In genomic region chr15:77152336-77153087, GRCm38 (mm10) we compare ENCODE assay signal across 8 mouse cellular contexts.
DNase-seq lines count a peak whose midpoint lies in the region; ATAC-seq lines count a peak whose summit lies in the region.

No protein-coding gene starts in this region.

- no peak for ATAC-seq in erythroblast, adult 5-6 weeks (replicated peaks; ENCODE audit: low FRiP score, poor library complexity, severe bottlenecking)
- no peak for ATAC-seq in hindbrain, embryonic 16.5 days
- ATAC-seq in limb, embryonic 15.5 days (ENCODE audit: insufficient number of reproducible peaks, low FRiP score, low TSS enrichment, low read depth) = no peak

- DNase-seq in MN1 (ENCODE audit: low spot score) = peak; percentile 59
- peak; percentile 55 for DNase-seq in embryo, embryonic 11 days
- peak; percentile 62 for DNase-seq in right cerebral cortex, adult 18-20 months
- no peak for DNase-seq in ovary, postnatal 10 days (ENCODE audit: low spot score)

- no peaks in the 10 kb centered on the region for H3K9me3 ChIP-seq in erythroblast, embryonic 14.5 days (ENCODE audit: control insufficient read depth, low read length)
- no peaks in the 10 kb centered on the region for H3K9me3 ChIP-seq in hindbrain, embryonic 16.5 days (ENCODE audit: control insufficient read depth, low read length)
- H3K9me3 ChIP-seq in limb, embryonic 15.5 days = no peaks in the 10 kb centered on the region

- peak overlapping the region; percentile 88 for H3K4me2 ChIP-seq in hindbrain, embryonic 16.5 days (ENCODE audit: low read length)
- peak overlapping the region; percentile 60 for H3K4me2 ChIP-seq in limb, embryonic 15.5 days

- H3K4me1 ChIP-seq in erythroblast, embryonic 14.5 days (ENCODE audit: control insufficient read depth) = peaks cover 2% of the 10 kb centered on the region
- peaks cover 40% of the 10 kb centered on the region for H3K4me1 ChIP-seq in hindbrain, embryonic 16.5 days (ENCODE audit: control insufficient read depth, insufficient read depth, low read depth, low read length)
- peaks cover 44% of the 10 kb centered on the region for H3K4me1 ChIP-seq in limb, embryonic 15.5 days

- peak overlapping the region; percentile 64 for H3K9ac ChIP-seq in hindbrain, embryonic 16.5 days (ENCODE audit: low read depth, low read length)
- peak overlapping the region; percentile 68 for H3K9ac ChIP-seq in limb, embryonic 15.5 days

- H3K36me3 ChIP-seq in erythroblast, embryonic 14.5 days (ENCODE audit: control insufficient read depth) = no peaks in the 10 kb centered on the region
- H3K36me3 ChIP-seq in hindbrain, embryonic 16.5 days (ENCODE audit: control insufficient read depth, insufficient read depth, low read length) = no peaks in the 10 kb centered on the region
- H3K36me3 ChIP-seq in limb, embryonic 15.5 days = no peaks in the 10 kb centered on the region

- peaks cover 17% of the 10 kb centered on the region for H3K27me3 ChIP-seq in erythroblast, embryonic 14.5 days (ENCODE audit: control insufficient read depth)
- no peaks in the 10 kb centered on the region for H3K27me3 ChIP-seq in hindbrain, embryonic 16.5 days (replicated peaks; ENCODE audit: control insufficient read depth, insufficient read depth, low read length)
- H3K27me3 ChIP-seq in limb, embryonic 15.5 days = no peaks in the 10 kb centered on the region

- H3K4me3 ChIP-seq in erythroblast, embryonic 14.5 days (replicated peaks) = peak overlapping the region; percentile 50
- H3K4me3 ChIP-seq in hindbrain, embryonic 16.5 days (ENCODE audit: low read length) = peak overlapping the region; percentile 59
- peak overlapping the region; percentile 54 for H3K4me3 ChIP-seq in limb, embryonic 15.5 days

- WGBS in hindbrain, embryonic 16.5 days = 1% methylated on average over 19 of the region's 19 CpGs
- WGBS in limb, embryonic 15.5 days = 3% methylated on average over 19 of the region's 19 CpGs

- H3K27ac ChIP-seq in hindbrain, embryonic 16.5 days (ENCODE audit: low read depth, low read length) = peak overlapping the region; percentile 90
- H3K27ac ChIP-seq in limb, embryonic 15.5 days = peak overlapping the region; percentile 94
